Mouse (Mus musculus) thymus, postnatal 36 days (tissue): ENCODE results near the gene Ankrd61.

Experiments used
- DNase-seq, 2 experiments: peaks; one replicate each; pipeline ENCODE4 v3.0.0; 2022; ENCODE audit warnings: mixed read lengths in 2 of 2

The Ankrd61 gene

GRCm38 (mm10) chr5:143892255-143892886 lies 5.1 kb downstream of the Ankrd61 start:
- DNase-seq, result no peak

- DNase-seq, result no peak
Measured at GRCm38 (mm10) chr5:143890741-143891140, 6.7 kb downstream of the Ankrd61 start.

- no peak for DNase-seq
Measured at GRCm38 (mm10) chr5:143885274-143885673, 12.2 kb downstream of the Ankrd61 start.

- DNase-seq, result no peak
Measured at GRCm38 (mm10) chr5:143874571-143874970, 22.9 kb downstream of the Ankrd61 start.

GRCm38 (mm10) chr5:143871547-143872169 lies 25.8 kb downstream of the Ankrd61 start:
- DNase-seq, result no peak
